Mouse (Mus musculus): Measurements from ENCODE around the gene Tspan15. TPM values are rescaled to one million over a fixed set of nuclear protein-coding genes. Genes with fewer than 3 reads are reported as not detected.
A peak's percentile ranks its signal among the peaks of the same experiment; 100 is the strongest.

Tspan15 gene
- polyA plus RNA-seq, 1 experiment from 2014 or later, result 49.8 TPM

DNA sequence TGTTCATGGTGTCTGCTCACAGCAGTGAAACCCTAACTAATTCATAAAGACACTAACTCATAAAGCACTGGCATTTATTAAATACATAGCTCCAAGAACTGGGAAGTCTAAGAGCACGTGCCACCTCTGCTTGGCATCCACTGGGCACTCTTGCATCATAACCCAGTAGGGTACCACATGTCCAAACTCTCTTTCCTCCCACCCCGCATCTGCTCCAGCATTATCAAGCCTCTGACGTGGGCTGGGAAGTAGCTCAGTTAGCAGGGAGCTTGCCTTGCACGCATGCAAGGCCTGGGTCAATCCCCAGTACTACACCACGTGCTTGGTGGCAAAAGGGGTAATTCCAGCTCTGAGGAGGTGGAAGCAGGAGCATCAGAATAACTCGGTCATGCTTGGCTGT, 5.1 kb upstream of the Tspan15 start:
- no peak overlapping the region for H3K4me3 ChIP-seq (replicated peaks; ENCODE audit: low read depth, low read length)
- H3K9me3 ChIP-seq (replicated peaks; ENCODE audit: low read length), result no peaks in the 10 kb centered on the region
- H3K27ac ChIP-seq, result no peak overlapping the region
- ATAC-seq (replicated peaks; ENCODE audit: low FRiP score, low read depth) (no peak), DNase-seq (ENCODE audit: low spot score) (no peak)
- WGBS, result 82% methylated on average over 6 of the region's 6 CpGs
- no peak overlapping the region for H3K4me2 ChIP-seq (ENCODE audit: low read length)
- H3K9ac ChIP-seq (ENCODE audit: low read depth, low read length), result no peak overlapping the region
- H3K4me1 ChIP-seq (replicated peaks; ENCODE audit: insufficient read depth, low read length), result 0 out of 2 replicates have a peak, but pooled peaks cover 5% of the 10 kb centered on the region
- no peaks in the 10 kb centered on the region for H3K36me3 ChIP-seq (ENCODE audit: insufficient read depth, low read length)
- TF ChIP-seq CTCF (IDR thresholded peaks at IDR 0.05; ENCODE audit: low read depth), result no peak
- no peaks in the 10 kb centered on the region for H3K27me3 ChIP-seq (ENCODE audit: insufficient read depth, low read length)

DNA sequence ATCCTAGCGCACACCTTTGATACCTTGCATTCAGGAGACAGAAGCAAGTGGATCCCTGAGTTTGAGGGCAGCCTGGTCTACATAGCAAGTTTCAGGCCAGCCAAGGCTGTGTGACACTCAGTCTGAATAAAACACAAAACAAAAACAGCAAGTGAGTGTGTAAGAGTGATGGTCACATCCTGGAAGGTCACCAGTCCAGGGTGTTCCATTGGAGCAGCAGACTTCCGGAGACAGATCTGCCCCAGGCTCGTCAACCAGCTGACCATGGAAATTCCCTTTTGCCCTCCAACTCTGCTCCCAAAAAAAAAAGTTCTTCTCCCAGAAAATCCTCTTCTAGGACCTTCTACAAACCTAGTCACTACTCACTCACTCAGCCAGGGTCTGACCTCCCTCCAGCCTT, 760 bp upstream of the Tspan15 start:
- Histone ChIP-seq H3K4me1 (replicated peaks; ENCODE audit: insufficient read depth, low read length) (0 out of 2 replicates have a peak, but pooled peaks cover 10% of the 10 kb centered on the region), H3K9ac (ENCODE audit: low read depth, low read length) (no peak overlapping the region), H3K9me3 (replicated peaks; ENCODE audit: low read length) (no peaks in the 10 kb centered on the region), H3K4me3 (replicated peaks; ENCODE audit: low read depth, low read length) (no peak overlapping the region), H3K36me3 (ENCODE audit: insufficient read depth, low read length) (no peaks in the 10 kb centered on the region), H3K27ac (peak overlapping the region; percentile 20), H3K4me2 (ENCODE audit: low read length) (no peak overlapping the region), H3K27me3 (ENCODE audit: insufficient read depth, low read length) (no peaks in the 10 kb centered on the region)
- ATAC-seq (replicated peaks; ENCODE audit: low FRiP score, low read depth), result no peak
- no peak for DNase-seq (ENCODE audit: low spot score)
- 57% methylated on average over 3 of the region's 3 CpGs for WGBS
- no peak for TF ChIP-seq CTCF (IDR thresholded peaks at IDR 0.05; ENCODE audit: low read depth)

DNA sequence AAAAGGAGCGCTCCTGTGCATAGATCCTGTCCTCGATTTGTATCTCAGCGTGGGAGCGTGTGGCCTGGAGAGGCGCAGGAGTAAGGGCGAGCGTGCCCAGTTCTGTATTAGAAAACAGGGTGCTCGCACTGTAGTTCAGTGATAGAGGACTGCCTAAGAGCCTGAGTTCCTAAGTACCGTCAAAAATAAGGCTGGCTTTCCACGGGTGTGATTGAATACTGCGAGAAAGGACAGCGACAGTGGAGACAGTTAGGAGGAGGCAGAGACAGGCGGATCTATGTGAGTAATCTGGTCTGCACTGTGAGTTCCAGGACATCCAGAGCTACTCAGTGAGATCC, 313 bp upstream of the Tspan15 start:
- ATAC-seq (replicated peaks; ENCODE audit: low FRiP score, low read depth) (no peak; the same call in 1 of the 2 replicates), DNase-seq (ENCODE audit: low spot score) (no peak)
- Histone ChIP-seq H3K4me2 (ENCODE audit: low read length) (peak overlapping the region; percentile 89), H3K9me3 (replicated peaks; ENCODE audit: low read length) (no peaks in the 10 kb centered on the region), H3K4me3 (replicated peaks; ENCODE audit: low read depth, low read length) (peak overlapping the region; percentile 45; the same call in 1 of the 2 replicates), H3K27ac (peak overlapping the region; percentile 20; the same call in 1 of the 2 replicates), H3K9ac (ENCODE audit: low read depth, low read length) (no peak overlapping the region), H3K36me3 (ENCODE audit: insufficient read depth, low read length) (no peaks in the 10 kb centered on the region), H3K4me1 (replicated peaks; ENCODE audit: insufficient read depth, low read length) (0 out of 2 replicates have a peak, but pooled peaks cover 10% of the 10 kb centered on the region), H3K27me3 (ENCODE audit: insufficient read depth, low read length) (no peaks in the 10 kb centered on the region)
- under 1% methylated on average over 13 of the region's 13 CpGs for WGBS
- no peak for TF ChIP-seq CTCF (IDR thresholded peaks at IDR 0.05; ENCODE audit: low read depth)

DNA sequence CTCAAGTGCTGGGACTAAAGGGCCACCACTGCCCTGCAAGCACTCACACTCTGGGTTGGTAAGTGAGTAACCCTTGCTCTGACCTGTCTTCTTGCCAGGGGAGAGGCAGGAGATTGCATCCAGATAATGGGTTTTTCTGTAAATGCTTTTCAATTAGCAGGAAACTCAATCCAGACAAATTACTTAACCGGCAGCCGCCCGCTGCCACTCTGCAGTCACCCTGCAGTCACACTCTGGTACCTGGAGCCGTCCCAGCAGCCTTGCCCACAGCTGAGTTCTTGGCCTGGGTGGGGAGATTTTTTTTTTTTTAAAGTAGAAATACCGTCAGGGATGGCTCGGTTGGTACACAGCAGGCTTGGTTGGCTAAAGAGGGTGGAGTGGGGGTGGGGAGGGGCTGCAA, 2.9 kb downstream of the Tspan15 start:
- TF ChIP-seq CTCF (IDR thresholded peaks at IDR 0.05; ENCODE audit: low read depth), result no peak
- 24% methylated on average over 6 of the region's 6 CpGs for WGBS

DNA sequence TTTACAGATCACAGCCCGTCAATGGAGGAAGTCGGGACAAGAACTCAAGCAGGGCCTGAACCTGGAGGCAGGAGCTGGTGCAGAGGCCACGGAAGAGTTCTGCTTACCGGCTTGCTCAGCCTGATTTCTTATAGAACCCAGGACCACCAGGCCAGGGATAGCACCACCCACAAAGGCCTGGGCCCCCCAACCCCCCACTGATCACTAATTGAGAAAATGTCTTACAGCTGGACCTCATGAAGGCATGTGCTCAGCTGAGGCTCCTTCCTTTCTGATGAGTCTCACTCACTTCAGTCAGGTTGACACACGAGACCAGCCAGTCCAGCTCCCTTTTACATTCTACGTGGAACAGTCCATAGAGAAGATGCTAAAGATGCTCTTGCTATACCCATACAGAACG, 5.2 kb downstream of the Tspan15 start:
- TF ChIP-seq CTCF (IDR thresholded peaks at IDR 0.05; ENCODE audit: low read depth), result no peak
- Histone ChIP-seq H3K4me3 (replicated peaks; ENCODE audit: low read depth, low read length) (no peak overlapping the region), H3K4me1 (replicated peaks; ENCODE audit: insufficient read depth, low read length) (0 out of 2 replicates have a peak, but pooled peaks cover 5% of the 10 kb centered on the region), H3K4me2 (ENCODE audit: low read length) (no peak overlapping the region), H3K27ac (no peak overlapping the region), H3K9me3 (replicated peaks; ENCODE audit: low read length) (no peaks in the 10 kb centered on the region), H3K36me3 (ENCODE audit: insufficient read depth, low read length) (no peaks in the 10 kb centered on the region), H3K9ac (ENCODE audit: low read depth, low read length) (no peak overlapping the region), H3K27me3 (ENCODE audit: insufficient read depth, low read length) (no peaks in the 10 kb centered on the region)
- ATAC-seq (replicated peaks; ENCODE audit: low FRiP score, low read depth) (no peak), DNase-seq (ENCODE audit: low spot score) (no peak)
- 81% methylated on average over 7 of the region's 7 CpGs for WGBS

More for the DNA sequence above, 2.9 kb downstream of the Tspan15 start:
- Histone ChIP-seq H3K36me3 (ENCODE audit: insufficient read depth, low read length) (no peaks in the 10 kb centered on the region), H3K9ac (ENCODE audit: low read depth, low read length) (no peak overlapping the region), H3K4me2 (ENCODE audit: low read length) (no peak overlapping the region), H3K9me3 (replicated peaks; ENCODE audit: low read length) (no peaks in the 10 kb centered on the region), H3K4me3 (replicated peaks; ENCODE audit: low read depth, low read length) (no peak overlapping the region), H3K27me3 (ENCODE audit: insufficient read depth, low read length) (no peaks in the 10 kb centered on the region), H3K27ac (no peak overlapping the region), H3K4me1 (replicated peaks; ENCODE audit: insufficient read depth, low read length) (0 out of 2 replicates have a peak, but pooled peaks cover 10% of the 10 kb centered on the region)
- DNase-seq (ENCODE audit: low spot score), result no peak
- no peak for ATAC-seq (replicated peaks; ENCODE audit: low FRiP score, low read depth)

DNA sequence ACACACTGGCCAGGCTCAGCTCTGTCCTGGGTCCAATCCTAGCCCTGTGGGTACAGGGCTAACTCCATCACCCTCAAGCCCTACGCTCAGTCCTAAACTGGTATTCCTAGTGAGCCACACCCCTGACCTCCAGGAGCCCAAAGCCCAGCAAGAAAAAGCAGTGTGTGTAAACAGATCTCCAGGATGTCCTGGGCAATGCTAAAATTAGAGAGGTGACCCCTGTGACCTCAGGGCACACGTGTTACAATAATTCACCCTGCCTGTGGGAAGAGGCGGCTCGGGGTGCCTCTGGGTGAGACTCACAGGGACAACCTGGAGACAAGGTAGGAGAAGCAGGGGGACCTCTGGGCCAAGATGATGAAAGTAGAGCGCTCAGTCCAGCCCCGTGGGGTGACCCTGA, 6.8 kb downstream of the Tspan15 start:
- 51% methylated on average over 6 of the region's 6 CpGs for WGBS
- TF ChIP-seq CTCF (IDR thresholded peaks at IDR 0.05; ENCODE audit: low read depth), result no peak
- Histone ChIP-seq H3K4me2 (ENCODE audit: low read length) (no peak overlapping the region), H3K27me3 (ENCODE audit: insufficient read depth, low read length) (no peaks in the 10 kb centered on the region), H3K4me3 (replicated peaks; ENCODE audit: low read depth, low read length) (no peak overlapping the region), H3K9ac (ENCODE audit: low read depth, low read length) (no peak overlapping the region), H3K4me1 (replicated peaks; ENCODE audit: insufficient read depth, low read length) (0 out of 2 replicates have a peak, but pooled peaks cover 5% of the 10 kb centered on the region), H3K36me3 (ENCODE audit: insufficient read depth, low read length) (no peaks in the 10 kb centered on the region), H3K27ac (no peak overlapping the region), H3K9me3 (replicated peaks; ENCODE audit: low read length) (no peaks in the 10 kb centered on the region)
- ATAC-seq (replicated peaks; ENCODE audit: low FRiP score, low read depth) (no peak), DNase-seq (ENCODE audit: low spot score) (no peak)

DNA sequence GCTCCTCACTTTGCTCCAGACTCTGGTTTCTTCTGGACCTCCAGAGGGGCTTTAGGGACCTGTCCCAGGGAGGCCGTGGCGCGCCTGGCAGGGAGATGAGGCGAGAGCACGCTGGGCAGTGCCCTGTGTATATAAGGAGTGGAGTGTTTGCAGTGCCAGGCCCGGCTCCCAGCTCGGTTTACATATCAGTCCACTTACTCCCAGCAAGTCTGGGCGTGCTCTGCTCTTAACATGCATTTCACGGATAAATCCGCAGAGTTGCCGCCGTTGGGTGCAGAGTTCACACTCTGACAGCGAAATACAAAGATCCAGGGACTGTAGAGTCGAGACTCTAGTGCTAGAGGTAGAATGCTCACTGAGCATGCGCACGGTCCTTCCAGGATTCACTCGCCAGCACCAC, 8.3 kb downstream of the Tspan15 start:
- no peak for TF ChIP-seq CTCF (IDR thresholded peaks at IDR 0.05; ENCODE audit: low read depth)
- no peak overlapping the region for H3K27ac ChIP-seq
- no peaks in the 10 kb centered on the region for H3K9me3 ChIP-seq (replicated peaks; ENCODE audit: low read length)
- ATAC-seq (replicated peaks; ENCODE audit: low FRiP score, low read depth), result no peak
- no peak overlapping the region for H3K4me3 ChIP-seq (replicated peaks; ENCODE audit: low read depth, low read length)
- no peak overlapping the region for H3K4me2 ChIP-seq (ENCODE audit: low read length)
- no peaks in the 10 kb centered on the region for H3K36me3 ChIP-seq (ENCODE audit: insufficient read depth, low read length)
- 73% methylated on average over 17 of the region's 17 CpGs for WGBS
- DNase-seq (ENCODE audit: low spot score), result no peak
- no peak overlapping the region for H3K9ac ChIP-seq (ENCODE audit: low read depth, low read length)
- peaks cover 11% of the 10 kb centered on the region; the same call in 1 of the 2 replicates for H3K4me1 ChIP-seq (replicated peaks; ENCODE audit: insufficient read depth, low read length)
- H3K27me3 ChIP-seq (ENCODE audit: insufficient read depth, low read length), result no peaks in the 10 kb centered on the region

Data from kidney, postnatal 0 days (tissue).